Mouse (Mus musculus): Measurements from ENCODE around the gene Smoc1.

Gene Smoc1

DNA sequence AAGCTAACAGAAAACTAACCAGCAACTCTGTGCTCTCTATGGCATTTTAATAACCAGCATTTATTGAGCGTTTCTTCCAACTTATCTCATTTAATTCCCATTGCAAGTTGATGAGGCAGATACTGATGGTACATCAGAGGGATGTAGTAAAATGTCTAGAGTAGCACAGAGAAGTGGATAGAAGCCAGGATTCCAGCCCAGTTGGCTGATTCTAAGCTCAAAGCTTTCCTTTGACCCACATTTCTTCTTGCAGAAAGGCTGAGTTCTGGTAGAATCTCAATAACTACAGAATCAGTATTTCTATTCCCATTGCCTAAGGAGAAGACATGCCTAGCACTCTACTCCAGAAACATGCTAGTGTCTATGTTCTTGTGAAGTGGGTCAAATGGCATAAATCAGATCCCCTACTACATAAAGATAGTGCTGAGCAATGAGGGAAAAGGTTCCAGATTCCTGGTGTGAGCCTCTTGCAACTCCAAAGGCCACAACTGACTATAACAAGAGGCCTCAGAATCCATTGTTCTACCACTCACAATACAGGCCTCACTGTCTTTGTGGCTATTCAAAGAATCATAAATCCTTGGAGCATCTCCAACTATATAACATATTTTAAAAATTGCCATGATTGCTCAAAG lies 207.3 kb downstream of the Smoc1 start:
- DNase-seq = no peak

DNA sequence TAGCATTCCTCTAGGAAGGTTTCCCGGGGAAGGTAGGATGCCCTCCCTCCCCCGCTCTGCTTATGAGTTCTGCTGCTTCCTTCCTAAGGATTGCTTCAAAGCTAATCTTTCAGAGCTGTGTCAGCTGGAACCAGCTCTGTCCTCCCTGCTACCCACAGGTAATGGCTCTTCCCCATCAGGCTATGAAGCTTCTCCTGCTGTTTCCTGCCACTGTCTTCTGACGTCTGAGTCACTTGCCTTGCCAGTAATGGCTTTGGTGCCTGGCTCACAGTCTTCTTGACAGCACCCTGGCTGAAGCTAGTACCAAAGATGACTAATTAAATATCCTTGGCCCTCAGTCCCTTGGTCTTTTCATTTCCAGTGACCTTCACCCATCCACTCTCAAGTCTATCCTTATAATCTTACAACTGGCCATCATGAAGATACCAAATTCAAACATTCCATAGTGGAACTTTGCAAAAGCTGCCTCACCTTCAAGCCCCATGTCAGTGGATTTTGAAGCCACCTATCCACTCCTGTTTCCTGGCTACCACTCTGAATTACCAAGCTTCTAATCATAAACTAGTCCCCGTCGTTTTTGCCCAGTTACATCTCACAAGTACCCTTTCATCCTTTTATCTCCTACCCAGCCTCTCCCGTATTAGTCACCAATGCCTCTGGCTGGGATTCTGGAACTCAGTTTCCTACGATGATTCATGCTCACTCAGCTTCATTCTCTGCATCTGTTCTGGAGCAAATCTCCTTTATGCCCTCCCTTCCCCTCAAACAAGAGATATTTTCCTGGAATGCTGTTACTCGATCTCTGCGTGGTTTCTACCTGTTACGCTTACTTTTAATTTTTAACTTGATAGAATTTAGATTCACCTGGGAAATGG lies 209.1 kb downstream of the Smoc1 start:
- DNase-seq = no peak

All from cerebellum, adult 11-12 months (tissue).